Mouse (Mus musculus): Measurements from ENCODE around the gene Tra2b.
"Not testable (repeated sequence)": the region's sequence is repeated elsewhere in the genome, so short reads cannot be mapped to it uniquely, and the experiment has no call there.

The Tra2b gene

DNA sequence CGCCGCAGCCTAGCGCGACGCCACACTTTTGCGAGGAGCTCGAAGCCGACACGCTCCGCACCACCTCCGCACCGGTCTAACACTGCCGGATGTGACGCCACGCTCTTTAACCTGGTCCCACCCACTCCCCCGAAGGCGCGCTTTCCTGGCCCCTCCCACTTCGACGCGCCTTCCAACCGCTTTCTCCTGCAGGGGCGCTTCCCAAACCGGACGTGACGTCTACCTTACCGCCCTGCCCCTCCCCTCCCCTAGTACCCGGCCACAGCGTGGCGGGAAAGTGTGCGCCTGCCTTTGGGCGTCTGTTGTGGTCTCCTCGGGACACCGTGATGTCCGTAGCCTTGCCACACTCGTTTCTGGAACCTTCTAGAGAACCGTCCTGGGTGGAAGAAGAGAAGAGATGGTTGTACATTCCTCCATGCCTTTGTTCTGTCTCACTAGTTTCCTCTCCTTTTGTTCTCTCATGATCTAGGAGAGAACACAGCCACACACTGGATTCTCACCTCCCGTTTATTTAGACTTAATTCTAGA, at the start of gene Tra2b:
Gene Tra2b, minus strand, starts transcription at position 157 of the 528 bp plus-strand sequence.
- peak; percentile 98 for DNase-seq

GRCm38 (mm10) chr16:22310649-22311048, 44.8 kb upstream of the Tra2b start:
- DNase-seq, result peak; percentile 53

DNA sequence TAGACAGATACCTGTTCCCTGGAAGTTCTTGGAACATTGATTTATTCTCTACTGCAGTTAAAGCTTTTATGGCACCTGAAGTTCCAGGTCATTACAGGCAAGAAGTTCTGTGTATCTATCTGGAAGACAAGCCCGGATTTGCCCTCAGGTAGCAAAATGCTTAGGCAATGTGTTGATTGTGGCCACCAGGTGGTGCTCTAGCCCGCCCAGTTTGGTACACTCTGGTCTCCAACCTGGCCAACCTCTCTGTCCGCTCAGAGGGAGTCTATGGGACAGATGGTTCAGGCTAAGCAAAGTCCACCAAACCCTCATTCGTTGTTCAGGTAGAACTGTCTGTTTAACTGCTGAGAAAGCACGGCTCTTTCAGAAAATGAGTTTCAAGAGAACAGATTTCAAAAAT, 36.8 kb upstream of the Tra2b start:
- peak; percentile 82 for DNase-seq

GRCm38 (mm10) chr16:22301378-22301777, 35.6 kb upstream of the Tra2b start:
- DNase-seq, result no peak

DNA sequence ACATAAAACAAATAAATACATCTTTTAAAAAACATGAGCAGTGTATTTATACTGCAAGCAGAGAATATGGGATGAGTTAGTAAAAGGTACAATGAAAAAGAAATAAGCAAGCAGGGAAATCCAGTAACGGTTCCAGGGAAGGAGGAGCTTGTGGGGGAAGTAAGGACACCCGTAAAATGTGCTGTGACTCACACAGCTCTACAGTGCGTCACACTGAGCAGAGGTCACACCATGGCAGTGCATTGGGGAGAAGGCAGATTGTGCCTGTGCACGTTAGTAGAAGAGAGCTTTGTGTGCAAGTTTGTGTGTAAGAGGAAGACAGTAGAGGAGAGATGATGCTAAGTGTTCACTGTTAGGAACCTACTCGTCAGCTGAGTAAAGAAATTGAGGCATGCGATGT, 31.1 kb upstream of the Tra2b start:
- DNase-seq, result no peak

DNA sequence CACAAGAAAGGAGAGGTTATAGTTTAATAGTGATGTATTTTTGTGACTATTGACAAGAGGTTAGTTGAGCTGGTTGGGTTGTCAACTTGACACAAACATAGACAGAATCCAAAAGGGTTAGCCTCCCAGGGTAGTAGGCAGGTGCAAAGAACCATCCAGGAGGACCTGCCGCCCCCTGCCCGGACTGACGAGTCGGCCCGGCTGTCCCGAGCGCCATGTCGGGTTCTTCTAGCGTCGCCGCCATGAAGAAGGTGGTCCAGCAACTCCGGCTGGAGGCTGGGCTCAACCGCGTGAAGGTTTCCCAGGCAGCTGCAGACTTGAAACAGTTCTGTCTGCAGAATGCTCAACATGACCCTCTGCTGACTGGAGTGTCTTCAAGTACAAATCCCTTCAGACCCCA, 29.0 kb upstream of the Tra2b start:
- not testable (repeated sequence) for DNase-seq

DNA sequence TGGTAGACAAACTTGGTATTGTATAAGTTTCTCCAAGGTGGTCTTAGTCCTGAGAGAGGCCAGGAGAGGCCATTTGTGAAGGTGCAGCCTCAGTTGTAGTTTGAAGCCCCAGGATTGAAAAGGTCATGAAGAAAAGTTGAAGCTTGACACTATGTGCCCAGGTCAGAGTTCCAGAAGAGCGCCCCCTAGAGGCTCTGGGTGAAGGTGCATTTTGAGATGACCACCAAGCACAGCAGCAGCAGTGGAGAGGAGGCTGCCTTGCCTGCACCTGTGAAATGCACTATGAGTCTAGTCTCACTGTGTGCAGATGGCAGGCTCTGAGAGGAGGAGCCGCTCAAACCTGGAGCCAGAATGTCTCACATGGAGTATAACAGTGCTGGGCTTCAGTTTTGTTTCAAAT, 27.8 kb upstream of the Tra2b start:
- no peak for DNase-seq

DNA sequence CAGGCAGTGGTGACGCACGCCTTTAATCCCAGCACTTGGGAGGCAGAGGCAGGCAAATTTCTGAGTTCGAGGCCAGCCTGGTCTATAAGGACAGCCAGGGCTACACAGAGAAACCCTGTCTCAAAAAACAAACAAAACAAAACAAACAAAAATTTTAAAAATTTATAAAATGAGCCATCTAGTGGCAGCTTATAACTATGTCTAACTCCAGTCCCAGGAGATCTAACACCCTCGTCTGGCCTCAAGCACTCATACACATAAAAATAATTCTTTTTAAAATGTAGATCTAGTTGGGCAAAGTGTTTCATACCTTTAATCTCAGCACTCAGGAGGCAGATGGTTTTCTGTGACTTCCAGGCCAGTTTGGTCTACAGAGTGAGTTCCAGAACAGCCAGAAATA, 26.6 kb upstream of the Tra2b start:
- no peak for DNase-seq

DNA sequence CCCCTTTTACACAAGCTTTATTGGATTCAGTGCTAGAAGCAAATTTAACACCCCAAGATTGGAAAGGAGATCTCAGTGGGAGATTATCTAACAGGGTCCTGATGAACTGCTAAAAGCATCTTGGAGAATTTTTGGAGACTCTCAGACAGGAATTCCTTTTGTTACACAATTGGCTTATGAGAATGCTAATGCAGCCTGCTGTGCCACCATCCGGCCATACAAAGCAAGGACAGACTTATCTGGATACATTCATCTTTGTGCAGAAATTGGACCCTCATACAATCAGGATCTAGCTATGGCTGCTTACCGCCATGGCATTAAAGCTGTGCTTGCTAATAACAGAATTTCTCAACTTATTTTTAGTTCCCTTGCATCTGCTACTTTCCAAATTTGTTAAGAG, 23.8 kb upstream of the Tra2b start:
- DNase-seq, result no peak

- no peak for DNase-seq
Measured at GRCm38 (mm10) chr16:22286996-22287395, 21.2 kb upstream of the Tra2b start.

DNA sequence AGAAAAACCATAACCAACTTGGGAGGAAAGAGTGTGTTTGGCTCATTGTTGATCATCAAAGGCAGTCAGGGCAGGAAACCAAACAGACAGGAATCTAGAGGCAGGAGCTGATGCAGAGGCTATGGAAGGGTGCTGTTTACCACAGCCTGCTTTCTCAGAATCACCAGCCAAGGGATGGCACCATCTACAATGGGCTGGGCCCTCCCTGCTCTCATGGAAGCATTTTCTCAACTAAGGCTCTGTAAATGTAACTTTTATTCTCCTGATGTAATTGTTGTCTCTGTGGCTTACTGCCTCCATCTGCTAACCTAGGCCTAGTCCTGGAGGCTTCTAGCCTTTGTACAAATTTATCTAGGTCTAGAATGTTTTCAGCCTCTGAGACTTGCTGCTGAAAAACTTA, 10.7 kb upstream of the Tra2b start:
- DNase-seq, result no peak

DNA sequence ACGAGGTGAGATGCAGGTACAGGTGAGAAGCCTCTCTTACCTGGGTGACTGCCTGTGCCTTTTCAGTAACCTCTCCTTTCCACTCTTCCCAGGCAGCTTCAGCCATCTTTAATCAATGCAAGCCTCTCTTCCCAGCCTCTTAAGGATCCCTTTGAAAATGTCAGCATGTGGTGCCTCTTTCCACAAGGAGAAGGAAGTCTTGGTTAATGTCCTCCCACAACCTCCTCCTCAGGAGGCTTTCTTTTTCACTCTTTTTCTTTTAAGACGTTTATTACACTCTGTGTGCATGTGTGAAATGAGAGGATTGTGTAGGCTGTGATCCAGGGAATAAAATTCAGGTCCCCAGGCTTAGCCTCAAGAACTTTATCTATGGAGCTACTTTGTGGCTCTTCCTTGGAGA, 9.3 kb upstream of the Tra2b start:
- DNase-seq, result no peak

DNA sequence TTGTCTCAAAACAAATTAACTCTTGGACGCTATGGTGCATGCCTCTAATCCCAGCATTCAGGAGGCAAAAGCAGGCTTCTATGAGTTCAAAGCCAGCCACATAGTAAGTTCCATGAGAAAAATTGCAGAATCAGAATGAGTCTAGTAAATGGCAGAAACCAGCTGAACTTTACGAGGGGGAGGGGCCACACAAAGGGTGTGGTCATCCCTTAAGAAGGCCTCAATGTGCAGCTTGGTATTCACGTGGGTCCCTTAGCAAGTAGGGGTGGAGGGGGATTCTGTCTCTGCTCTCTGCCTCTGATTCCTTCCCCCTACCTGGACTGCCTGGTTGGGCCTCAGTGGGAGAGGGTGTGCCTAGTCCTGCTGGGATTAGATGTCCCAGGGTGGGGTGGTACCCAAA, 4.7 kb upstream of the Tra2b start:
- DNase-seq, result no peak

DNA sequence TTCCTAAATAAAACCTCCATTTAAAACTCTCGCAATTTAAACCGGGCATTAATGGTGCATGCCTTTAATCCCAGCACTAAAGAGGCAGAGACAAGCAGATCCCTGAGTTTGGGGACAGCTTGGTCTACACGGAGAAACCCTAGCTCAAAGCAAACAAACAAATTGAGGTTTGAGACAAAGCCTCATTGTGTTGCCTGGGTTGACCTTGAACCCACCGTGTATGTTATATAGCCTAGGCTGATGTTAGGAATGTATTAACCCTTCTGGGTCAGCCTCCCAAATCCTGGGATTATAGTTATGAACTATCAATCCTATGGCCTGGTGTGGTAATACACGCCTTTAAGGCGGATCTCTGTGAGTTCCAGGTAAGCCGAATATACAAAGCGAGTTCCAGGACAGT, 579 bp upstream of the Tra2b start:
- DNase-seq, result no peak

DNA sequence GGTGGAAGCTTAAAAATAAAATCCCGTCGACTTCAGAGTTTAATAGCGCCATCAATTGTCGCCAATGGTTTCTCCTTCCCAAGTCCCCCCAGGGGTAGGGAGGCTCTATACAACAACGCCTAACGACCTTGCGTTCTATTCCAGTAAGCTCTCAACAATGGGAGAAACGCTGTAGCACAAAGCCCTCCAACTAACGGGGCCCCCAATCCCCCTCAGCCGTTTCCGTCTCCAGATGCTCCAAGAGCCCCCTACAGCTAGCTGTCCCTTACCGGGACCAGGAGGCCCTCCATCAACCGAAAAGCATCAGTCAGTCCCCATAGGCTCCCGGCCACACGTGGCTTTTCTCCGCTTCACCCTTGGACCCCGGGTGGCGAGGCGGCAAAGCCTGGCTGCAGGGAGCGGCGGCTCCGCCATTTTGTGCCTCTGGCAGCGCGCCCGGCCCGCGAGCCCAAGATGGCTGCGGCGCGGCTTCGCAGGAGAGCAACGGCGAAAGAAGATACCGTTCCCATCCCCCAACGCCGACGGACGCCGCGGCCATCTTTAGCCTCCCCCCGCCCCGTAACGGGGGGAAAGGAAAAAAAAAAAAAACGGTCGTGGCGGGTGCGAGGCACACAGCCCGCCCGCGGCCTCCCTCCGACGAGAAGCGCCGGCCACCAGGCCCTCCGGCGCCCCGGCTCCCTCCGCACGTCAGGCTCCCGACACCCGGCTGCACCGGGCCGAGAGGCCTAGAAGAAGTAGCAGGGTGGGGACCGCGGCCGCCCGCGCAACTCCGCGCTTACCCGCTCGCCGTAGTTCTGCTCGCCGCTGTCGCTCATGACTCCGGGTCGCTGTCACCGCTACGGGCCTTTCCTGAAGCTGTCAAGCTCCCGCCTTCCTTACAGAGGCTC, 600 bp downstream of the Tra2b start:
- DNase-seq, result peak; percentile 90

GRCm38 (mm10) chr16:22264232-22264961, 1.4 kb downstream of the Tra2b start:
- DNase-seq, result peak; percentile 13

- DNase-seq, result no peak
Measured at GRCm38 (mm10) chr16:22263124-22263523, 2.7 kb downstream of the Tra2b start.

- DNase-seq, result no peak
Measured at GRCm38 (mm10) chr16:22261563-22261962, 4.2 kb downstream of the Tra2b start.

DNA sequence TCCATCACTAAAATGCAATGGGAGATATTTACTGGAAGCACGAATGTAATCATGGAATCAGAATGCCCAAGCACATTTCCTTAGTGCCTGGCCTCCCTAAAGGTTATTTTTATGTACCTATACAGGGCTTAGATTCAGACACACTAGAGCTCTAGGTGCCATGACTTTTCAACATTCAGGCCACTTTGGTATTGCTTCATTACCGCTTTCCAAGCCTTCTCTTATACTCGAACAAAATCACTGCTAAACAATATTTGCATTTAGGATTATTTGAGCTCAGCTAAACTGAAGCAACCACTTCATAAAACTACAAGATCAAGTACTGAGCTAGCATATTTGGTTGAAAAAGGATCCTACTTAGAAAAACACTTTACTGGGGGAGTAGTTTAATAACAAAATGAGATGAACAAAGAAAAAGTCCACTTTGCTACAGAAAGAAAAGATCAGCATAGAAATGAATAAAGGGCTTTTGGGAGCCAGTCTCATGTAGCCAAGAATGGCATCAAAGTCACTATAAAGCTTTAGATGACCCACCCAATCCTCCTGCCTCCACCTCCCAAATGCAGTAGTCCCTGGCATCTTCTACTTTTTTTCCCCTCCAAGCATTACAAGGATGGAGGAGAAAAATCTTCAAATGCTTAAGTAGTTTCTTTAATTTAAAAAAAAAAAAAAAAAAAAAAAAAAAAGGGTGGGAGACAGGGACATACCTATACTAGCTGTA, 5.2 kb downstream of the Tra2b start:
- DNase-seq, result no peak

- not testable (repeated sequence) for DNase-seq
Measured at GRCm38 (mm10) chr16:22252255-22252654, 13.6 kb downstream of the Tra2b start.

DNA sequence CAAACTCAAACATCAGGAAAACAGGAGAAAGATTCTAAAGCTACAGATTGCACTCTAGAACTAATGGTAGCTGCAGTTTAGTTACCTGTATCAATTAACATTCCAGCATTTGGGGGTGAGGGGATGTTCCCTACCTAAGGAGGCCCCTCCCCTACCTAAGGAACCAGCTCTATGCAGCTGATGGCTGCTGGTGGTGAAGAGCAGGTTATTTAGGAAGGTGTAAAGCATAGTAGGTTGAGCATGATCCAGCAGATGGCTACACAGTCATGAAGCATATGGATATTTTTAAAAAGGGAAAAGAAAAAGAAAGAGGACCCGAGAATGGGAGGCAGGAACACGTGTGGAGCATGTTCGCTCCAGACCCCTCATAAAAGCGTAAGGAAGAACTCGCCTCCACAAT, 15.5 kb downstream of the Tra2b start:
- no peak for DNase-seq

- DNase-seq, result no peak
Measured at GRCm38 (mm10) chr16:22249754-22250153, 16.1 kb downstream of the Tra2b start.

- DNase-seq, result no peak
Measured at GRCm38 (mm10) chr16:22242239-22242866, 23.5 kb downstream of the Tra2b start.

Measured in lung, postnatal 10 days (tissue).